Mouse (Mus musculus): Measurements from ENCODE around the gene Tomm20l.

- TF ChIP-seq CTCF (IDR thresholded peaks at IDR 0.05; ENCODE audit: low read depth) (no peak), EP300 (IDR thresholded peaks at IDR 0.05; ENCODE audit: low read depth) (no peak)
These were observed 11.5 kb downstream of the Tomm20l start for GRCm38 (mm10) chr12:71122731-71123130.

Data from heart, postnatal 0 days (tissue).